Mouse (Mus musculus): ENCODE data around the gene Pex16.

The Pex16 gene

DNA sequence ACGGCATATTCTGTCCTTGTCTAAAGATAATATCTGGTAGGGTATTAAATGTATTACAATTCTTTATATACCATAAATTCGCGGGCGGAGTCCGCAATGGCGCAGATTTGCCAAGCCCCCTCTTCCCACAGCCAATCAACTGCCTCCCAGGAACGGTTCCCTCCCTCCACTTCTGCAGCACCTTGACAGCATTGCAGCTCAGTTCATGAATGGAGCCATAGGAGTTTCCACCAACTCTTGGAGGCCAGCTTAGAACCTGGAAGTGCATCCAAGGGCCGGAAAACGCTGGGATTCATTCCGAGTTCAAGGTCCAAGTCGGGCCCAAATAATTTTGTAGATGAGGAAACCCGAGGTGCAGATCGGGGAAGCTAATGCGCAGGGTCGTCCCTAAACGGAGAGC lies at the start of gene Pex16, which contains the start of gene Large2:
TSS of gene Pex16 (plus strand) at position 163 of the 400 bp plus-strand sequence.
TSS of gene Large2 (minus strand) at position 356 of the 400 bp plus-strand sequence.
- DNase-seq = peak; percentile 60

DNA sequence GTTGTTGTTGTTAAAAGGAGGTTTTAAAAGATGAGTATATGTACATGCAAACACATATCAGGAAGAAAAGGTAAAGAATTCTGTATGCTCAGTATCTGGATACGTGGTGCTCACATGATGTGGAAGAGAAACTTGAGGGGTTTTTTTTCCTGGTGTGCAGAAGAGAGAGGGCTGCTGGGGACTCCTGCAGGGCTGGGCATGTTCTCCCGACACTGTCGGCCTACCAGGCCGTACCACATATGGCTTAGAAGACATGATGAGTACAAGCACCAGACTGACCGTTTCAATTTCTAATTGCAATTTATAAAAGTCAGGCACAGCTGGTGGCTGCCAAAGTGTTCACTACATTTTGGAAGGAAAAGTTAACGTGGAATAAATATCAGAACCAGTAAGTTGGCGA lies 48.8 kb upstream of the Pex16 start:
- no peak for DNase-seq

- no peak for DNase-seq
Observed at GRCm38 (mm10) chr2:92326221-92326620, 48.3 kb upstream of the Pex16 start.

GRCm38 (mm10) chr2:92327601-92328000 lies 46.9 kb upstream of the Pex16 start:
- DNase-seq = no peak

DNA sequence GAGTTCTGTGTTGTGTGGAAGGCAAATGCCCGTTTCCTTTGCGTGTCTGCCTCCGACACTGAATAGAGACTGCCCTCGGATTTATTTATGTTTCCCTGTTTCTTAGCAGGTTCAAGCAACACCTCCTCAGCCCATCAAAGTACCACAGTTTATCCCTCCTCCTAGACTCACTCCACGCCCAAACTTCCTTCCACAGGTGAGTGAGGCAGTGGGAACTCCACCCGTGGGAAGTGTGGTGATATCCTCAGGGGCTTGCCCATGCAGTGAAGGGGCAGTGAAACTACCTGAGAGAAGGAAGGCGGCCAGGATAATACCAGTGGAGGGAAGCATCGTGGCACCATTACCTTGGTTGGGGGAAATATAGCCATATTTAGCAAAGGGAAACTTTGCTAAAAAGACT lies 46.3 kb upstream of the Pex16 start:
- DNase-seq = no peak

DNA sequence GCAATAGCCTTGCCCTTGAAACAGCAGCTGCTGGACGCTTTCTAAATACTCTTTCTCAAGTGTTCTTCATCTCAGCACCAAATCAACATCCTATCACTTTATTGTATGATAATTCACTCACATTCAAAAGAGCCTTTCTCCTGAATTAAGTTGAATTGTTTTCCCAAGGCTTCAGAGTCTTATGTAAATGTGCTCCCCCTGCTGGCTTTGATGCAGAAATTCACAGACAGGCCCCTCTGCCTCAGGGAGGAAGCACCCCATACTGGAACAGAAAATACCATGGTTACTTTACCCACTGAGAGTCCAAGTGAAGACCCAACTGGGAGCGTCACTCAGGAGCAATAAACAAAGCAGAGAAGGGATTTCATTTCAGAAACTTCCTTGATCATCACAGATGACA lies 43.6 kb upstream of the Pex16 start:
- DNase-seq = peak; percentile 45

DNA sequence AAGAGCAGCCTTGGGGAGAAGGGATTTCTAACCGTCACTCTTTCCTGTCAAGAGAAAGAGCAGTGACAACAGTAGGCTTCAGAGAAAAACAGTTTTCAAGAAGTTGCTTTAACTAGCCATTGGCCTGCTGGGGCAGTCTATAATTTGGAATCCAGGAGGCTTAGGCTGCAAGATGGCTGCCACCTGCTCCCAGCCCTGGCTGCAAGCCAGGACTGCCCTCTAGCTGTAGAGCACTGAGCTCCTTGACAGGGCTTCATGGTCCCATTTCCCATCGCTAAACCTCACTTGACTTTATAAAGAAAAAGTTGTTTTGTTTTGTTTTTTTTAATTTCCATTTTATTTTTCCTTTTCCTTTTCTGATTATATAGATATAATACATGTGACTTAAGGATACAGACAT lies 43.1 kb upstream of the Pex16 start:
- peak; percentile 9 for DNase-seq

- no peak for DNase-seq
Observed at GRCm38 (mm10) chr2:92331871-92332270, 42.6 kb upstream of the Pex16 start.

DNA sequence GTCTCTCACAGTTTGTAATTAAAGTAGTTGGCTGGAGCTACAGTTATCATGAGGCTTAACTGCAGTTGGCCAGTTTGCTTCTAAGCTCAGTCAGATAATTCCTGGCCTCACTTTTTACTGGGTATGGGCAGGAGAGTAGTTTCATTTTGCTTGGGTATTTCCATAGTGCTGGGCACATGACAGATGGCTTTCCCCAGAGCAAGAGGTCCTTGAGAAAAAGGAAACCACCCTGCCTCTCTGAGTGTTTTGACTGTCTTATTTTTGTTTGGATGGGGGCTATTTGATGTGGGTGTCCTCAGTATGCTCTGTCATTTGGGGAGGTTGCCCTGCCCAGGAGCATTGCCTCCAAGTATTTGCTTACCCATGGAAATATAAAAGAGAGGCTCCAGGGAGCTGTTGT lies 32.1 kb upstream of the Pex16 start:
- no peak for DNase-seq

DNA sequence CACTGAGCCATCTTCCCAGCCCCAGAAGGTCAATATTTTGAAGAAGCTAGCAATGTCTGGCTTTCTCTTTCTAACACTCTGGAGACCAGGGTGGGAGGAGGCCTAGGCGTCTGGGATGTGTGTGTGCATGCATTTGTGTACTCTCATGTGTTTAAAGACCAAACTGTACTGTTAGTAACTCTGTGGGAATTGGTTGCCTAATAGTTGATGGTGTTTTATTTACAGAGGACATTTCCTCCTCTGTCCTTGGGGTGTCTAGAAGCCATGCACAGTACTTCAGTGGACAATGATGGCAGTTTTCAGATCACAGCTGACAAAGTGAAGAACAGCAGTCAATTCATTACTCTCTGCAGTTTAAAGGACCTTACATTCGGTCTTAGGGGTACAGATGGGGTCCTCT lies 27.3 kb upstream of the Pex16 start:
- no peak for DNase-seq

- no peak for DNase-seq
Observed at GRCm38 (mm10) chr2:92349589-92350425, 24.7 kb upstream of the Pex16 start.

DNA sequence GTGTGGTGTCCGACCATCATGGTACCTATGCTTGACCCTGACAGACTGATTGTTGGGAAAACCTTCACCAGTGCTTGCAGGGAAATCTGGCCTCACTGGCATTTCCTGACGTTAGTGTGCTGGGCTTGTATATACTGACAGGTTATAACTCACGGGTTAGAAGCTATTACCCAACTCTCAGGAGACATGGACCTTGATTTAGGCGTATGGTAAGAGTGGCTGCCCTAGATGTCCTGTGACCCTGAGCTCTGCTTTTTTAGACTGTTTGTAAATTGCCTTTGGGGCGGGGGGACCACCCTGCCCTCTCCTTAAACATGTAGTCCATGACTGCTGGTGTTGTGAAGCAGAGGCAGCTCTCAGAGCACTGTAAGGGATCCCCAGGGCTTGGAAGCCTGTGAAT lies 23.8 kb upstream of the Pex16 start:
- no peak for DNase-seq

DNA sequence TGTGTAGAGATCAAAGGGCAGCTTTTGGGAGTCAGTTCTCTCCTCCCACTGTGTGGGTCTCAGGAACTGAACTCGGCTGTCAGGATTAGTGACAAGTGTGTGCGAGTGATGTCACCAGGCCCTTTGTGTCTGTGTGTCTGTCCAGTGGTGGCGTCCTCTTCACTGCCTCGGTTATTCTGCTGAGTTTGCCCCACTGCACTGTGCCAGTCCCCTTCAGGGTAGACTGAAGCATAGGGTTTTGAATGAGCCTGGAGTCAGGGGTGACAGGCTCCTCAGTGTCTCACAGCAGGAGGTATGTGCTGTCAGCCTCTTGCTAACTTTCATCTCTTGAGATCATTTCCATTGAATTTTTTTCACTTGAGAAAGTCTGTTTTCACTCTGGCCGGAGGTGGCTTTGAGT lies 21.1 kb upstream of the Pex16 start:
- no peak for DNase-seq

GRCm38 (mm10) chr2:92354224-92354623 lies 20.3 kb upstream of the Pex16 start:
- no peak for DNase-seq

DNA sequence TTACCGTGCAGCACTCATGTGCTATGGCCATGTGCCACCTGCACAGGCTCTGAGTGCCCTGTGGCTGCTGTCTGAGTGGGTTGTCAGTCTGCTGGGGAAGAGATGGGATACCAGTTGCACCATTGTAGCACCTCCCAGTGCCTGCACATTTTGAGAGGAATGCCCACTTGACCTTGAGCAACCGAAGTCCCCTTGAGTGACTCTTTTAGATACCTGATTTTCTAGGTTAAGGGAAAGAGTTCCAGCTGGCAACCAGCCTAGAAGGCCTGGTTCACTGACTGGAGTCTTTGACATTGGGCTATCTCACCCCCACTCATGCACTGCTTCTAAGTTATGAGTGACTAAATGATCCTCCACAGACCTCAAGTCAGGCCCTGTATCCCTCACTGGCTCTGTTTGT lies 15.2 kb upstream of the Pex16 start:
- DNase-seq = no peak

DNA sequence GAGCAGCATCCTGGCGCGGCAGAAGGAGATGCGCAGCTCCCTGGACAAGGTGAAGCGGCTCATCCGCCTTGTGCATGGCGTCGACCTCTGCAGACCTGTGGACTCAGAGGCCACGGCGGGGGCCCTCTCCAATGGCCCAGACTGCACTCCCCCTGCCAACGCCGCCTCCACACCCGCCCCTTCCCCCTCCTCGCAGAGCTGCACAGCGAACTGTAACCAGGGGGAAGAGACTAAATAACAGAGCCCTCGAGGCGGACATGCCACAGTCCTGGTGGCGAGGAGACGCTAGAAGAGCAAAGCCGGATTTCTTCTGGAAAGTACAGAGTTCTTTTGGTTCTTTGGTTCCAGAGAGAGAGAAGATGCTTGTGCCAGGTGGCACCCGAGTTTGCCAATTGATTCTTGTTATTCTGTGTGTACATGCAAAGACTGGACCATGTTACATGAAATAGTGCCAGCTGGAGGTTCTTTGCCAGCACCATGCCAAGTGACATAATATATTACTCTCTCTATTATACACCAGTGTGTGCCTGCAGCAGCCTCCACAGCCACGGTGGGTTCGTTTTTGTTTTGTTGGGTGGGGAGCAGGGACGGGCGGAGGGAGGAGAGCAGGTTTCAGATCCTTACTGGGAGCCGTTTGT lies 14.2 kb upstream of the Pex16 start:
- DNase-seq = no peak

DNA sequence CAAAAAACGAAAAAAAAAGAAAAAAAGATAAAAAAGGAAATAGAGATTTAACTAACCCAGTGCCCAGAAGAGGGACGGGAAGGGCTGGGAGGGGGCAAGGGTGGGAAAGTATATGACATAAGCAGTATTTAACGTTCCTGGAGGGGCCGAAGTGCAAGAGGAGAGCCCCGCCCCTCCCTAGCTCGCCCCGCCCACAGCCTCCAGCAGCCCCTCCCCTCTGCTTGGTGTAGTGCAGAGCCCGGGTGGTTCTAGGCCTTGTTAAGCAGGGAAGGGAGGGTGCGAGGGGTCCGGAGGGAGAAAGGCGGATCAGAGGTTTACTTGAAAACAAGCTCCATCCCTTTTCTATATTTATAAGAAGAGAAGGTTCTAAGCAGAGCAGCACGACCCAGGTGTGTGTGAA lies 13.6 kb upstream of the Pex16 start:
- no peak for DNase-seq

GRCm38 (mm10) chr2:92361795-92362194 lies 12.7 kb upstream of the Pex16 start:
- no peak for DNase-seq

DNA sequence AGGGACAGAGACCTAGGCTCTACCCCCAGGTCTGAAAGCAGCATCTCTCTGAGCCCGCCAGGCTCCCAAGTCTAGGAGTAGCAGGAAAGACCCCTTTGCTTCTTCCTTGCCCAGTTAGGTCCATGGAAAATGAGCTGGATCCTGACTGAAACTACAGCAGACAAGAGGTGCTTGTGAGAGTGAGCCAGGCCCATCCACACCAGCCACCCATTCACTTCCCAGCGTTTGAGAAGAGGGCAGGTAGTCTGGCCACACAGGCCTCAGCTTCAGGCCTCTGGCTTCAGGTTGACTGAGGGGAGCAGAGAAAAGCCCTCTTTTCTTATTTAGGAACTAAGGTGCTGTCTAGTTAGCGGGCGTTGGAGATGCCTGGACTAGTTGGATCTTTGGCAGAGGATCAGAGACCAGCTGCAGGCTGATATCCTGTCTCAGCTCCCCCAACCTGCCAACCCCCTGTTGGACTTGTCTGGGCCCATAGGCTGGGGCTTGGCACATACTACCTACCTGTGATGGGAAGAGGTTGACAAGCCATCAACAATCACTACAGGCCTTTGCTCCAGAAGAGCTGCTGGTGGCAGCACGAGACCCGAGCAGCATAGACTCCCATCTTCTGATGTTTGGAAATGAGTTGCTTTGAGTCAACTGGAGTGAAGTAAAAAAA lies 11.8 kb upstream of the Pex16 start:
- no peak for DNase-seq

GRCm38 (mm10) chr2:92364086-92364485 lies 10.4 kb upstream of the Pex16 start:
- DNase-seq = no peak

DNA sequence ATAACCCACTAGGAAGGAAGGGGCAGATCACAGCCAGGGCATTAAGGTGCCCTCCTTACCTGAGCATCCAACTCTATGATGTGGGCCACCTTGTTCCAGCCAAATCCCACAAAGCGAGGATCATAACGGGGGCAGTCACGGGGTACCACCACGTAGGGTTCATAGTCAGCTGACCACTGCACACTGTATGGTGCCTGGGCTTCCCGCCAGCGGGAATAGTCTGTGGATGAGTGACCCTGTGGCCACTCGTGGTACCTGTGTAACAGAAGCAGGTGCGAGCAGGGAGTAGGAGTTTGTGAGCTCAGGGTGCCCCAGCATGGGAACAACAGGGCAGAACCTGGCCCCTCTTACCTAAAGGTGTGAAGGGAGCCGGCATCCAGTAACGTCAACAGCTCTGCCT lies 8.9 kb upstream of the Pex16 start:
- DNase-seq = no peak

DNA sequence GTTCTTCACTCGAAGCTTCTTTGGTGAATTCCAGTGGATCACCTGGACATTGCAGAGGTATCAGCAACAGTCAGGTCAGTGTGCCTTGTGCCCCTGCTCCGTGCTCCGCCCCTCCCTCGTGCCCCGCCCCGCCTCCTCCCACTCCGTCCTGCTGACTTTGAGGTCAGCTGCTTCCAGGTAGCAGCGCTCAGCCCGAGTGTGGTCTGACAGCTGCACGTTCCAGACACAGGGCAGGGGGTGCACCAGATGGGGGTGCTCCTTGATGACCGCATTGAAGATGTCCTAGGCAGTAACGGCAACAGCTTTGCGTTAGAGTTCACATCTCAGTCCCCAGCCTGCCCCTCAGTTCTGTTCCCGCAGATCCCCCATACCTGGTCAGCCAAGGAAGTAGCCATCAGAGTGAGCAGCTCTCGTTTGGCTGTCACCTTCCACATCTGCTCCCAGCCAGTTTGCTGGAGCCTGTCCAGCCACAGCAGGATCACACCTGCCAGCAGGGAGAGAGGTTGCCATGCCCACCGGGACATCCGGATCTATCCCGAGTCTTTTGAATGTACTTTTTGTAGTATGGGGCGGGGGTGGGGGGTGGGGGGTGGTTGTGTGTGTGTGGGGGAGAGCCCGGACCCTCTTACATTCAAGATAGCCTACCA lies 7.0 kb upstream of the Pex16 start:
- DNase-seq = no peak

- DNase-seq = no peak
Observed at GRCm38 (mm10) chr2:92370375-92370774, 4.1 kb upstream of the Pex16 start.
